Mouse (Mus musculus) heart, postnatal 0 days (tissue): ENCODE measurements around the gene Samd9l. TPM values are rescaled to one million over a fixed set of nuclear protein-coding genes. Genes with fewer than 3 reads are reported as not detected.
"Not testable (repeated sequence)": the region's sequence is repeated elsewhere in the genome, so short reads cannot be mapped to it uniquely, and the experiment has no call there.

Experiments used
- ATAC-seq: fragments of 200-750 bp; cut with Nextera tagmentation; 2 replicates; pipeline ENCODE4 v1.8.0; 2017; ENCODE audit warnings: low read depth, moderate number of reproducible peaks, moderate library complexity; ENCODE audit not compliant: insufficient read depth
- DNase-seq: peaks from one replicate; pipeline ENCODE4 v3.0.0-alpha.2; 2016; ENCODE audit warnings: low spot score
- H3K27ac ChIP-seq: fragments of 300-500 bp; sonication (generic); 2 replicates; pipeline ENCODE4 v1.5.1; 2014; ENCODE audit warnings: low read depth, mild to moderate bottlenecking
- H3K27me3 ChIP-seq: fragments of 300-500 bp; sonication (generic); 2 replicates; pipeline ENCODE4 v1.6.1; 2014; ENCODE audit warnings: low read length, mixed read lengths; ENCODE audit not compliant: control insufficient read depth, insufficient read depth
- H3K36me3 ChIP-seq: fragments of 300-500 bp; sonication (generic); replicated peaks from 2 replicates; pipeline ENCODE4 v1.6.1; 2014; ENCODE audit warnings: low read length, mixed read lengths; ENCODE audit not compliant: control insufficient read depth, insufficient read depth
- H3K4me1 ChIP-seq: fragments of 300-500 bp; sonication (generic); 2 replicates; pipeline ENCODE4 v1.6.1; 2014; ENCODE audit warnings: antibody characterized with exemption; ENCODE audit not compliant: control insufficient read depth, insufficient read depth
- H3K4me2 ChIP-seq: fragments of 300-500 bp; sonication (generic); 2 replicates; pipeline ENCODE4 v1.6.1; 2014; ENCODE audit warnings: low read depth, mild to moderate bottlenecking, low read length, moderate library complexity
- H3K4me3 ChIP-seq: fragments of 300-500 bp; sonication (generic); 2 replicates; pipeline ENCODE4 v1.5.1; 2014; ENCODE audit warnings: low read depth, low read length
- H3K9ac ChIP-seq: fragments of 300-500 bp; sonication (generic); replicated peaks from 2 replicates; pipeline ENCODE4 v1.6.1; 2014; ENCODE audit warnings: low read depth, low read length, mixed read lengths
- H3K9me3 ChIP-seq: fragments of 300-500 bp; sonication (generic); replicated peaks from 2 replicates; pipeline ENCODE4 v1.6.1; 2016; ENCODE audit warnings: low read length; ENCODE audit not compliant: control insufficient read depth
- CTCF ChIP-seq: IDR thresholded peaks from 2 replicates; pipeline ENCODE4 v1.5.1; 2016; ENCODE audit warnings: antibody characterized with exemption, control low read depth, low read depth
- EP300 ChIP-seq: IDR thresholded peaks from 2 replicates; pipeline ENCODE4 v1.6.1; 2016; ENCODE audit warnings: antibody characterized with exemption, low read depth
- WGBS: fragments of 180-500 bp; shearing (Covaris S2); extraction: QIAGEN DNeasy Blood & Tissue Kit; methylation state at CpG from one replicate; pipeline ENCODE4 v1.1.7; 2014; 5-methylcytosine and 5-hydroxymethylcytosine counted together
- polyA plus RNA-seq: library from polyadenylated mRNA; unstranded; fragments of >200 nt; fragmentation: Nextera tagmentation; extraction: Ambion mirVana; gene quantifications from 2 replicates; pipeline ENCODE4 v1.2.1, GENCODE M21; 2015
- total RNA-seq: library from RNA; depleted of rRNA; stranded (reverse); fragments of >200 nt; gene quantifications from 2 replicates; pipeline ENCODE4 v1.2.3, GENCODE M21; 2014; ENCODE audit warnings: low replicate concordance

Gene Samd9l
- total and polyA plus RNA-seq, 2 experiments from 2014 or later: 3.1 to 4.4 TPM

DNA sequence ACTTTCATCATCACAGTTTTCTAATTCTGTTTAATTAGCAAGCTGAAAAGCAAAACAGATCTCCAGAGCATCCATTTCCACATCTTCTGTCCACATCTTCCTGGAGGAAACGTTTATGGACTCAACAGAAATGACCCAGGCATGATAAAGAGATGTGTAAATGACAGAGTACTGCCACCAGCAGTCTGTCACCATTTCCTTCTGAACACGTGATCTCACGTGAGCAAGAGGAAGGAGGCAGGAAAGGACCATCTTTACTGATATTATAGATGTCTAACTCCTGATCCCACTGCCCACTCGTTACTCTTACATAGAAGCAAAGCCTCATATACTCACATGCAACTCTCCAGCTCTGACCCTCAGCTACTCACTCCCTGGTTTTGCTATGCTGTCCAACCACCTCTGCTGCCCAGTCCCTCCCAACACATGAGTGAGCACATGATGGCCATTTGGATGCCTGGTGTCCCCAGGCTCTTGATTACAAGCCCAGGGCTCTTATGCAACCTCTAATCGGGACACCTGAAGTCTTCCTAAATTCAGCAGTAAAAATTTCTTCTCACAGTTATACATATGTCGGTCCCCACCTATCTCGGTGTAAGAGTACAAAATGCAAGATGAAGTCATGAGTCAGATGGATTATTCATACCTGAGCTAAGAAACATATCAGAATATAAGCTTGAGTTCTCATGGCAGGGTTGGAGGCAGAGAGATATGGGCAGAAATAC, 2.0 kb downstream of the Samd9l start:
- not testable (repeated sequence) for H3K4me1 ChIP-seq, ATAC-seq, H3K27me3 ChIP-seq, H3K9me3 ChIP-seq, H3K27ac ChIP-seq, H3K9ac ChIP-seq, H3K36me3 ChIP-seq, DNase-seq
- 75% methylated on average over 4 of the region's 7 CpGs for WGBS
- Histone ChIP-seq H3K4me2 (peak overlapping the region; percentile 45), H3K4me3 (peak overlapping the region; percentile 39)

DNA sequence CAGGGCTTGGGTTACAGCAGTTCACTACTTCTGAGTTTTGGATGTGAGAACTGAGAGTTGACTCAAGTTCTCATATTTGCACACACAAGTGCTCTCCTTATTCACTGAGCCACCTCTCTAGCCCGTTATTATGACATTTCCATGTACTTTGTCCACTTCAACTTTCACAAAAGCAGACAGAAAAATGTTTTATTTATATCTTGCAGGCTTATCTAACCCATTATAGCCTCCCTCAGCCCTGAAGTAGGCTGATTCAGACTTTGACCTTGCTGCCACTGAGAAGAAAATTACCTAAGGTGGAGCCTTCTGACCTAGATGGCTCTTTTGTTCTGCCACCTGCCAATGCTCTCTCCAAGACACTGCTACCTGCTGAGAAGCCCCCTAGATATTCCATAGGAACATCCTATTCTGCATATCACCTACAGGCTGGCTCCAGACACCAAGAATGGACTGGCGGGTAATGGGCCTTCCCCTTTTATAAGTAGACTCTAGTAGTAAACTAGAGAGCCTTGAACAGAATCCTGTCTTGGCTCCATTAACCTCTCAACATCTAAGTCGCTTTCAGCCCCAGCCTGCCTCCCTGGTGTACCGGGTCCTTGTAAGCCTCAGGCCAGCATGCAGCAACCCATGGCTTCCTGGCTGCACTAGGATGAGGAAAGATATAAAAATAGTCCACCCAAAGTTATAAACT, 3.3 kb downstream of the Samd9l start:
- not testable (repeated sequence) for H3K4me1 ChIP-seq, H3K9me3 ChIP-seq, H3K27me3 ChIP-seq, DNase-seq, H3K27ac ChIP-seq, H3K9ac ChIP-seq, H3K4me3 ChIP-seq, H3K36me3 ChIP-seq, ATAC-seq
- WGBS: 62% methylated on average over 4 of the region's 4 CpGs
- H3K4me2 ChIP-seq: peak overlapping the region; percentile 28; the same call in 1 of the 2 replicates

GRCm38 (mm10) chr6:3389995-3390394, 9.4 kb downstream of the Samd9l start:
- no peak overlapping the region for H3K27ac ChIP-seq
- no peaks in the 10 kb centered on the region for H3K4me1 ChIP-seq
- no peaks in the 10 kb centered on the region for H3K27me3 ChIP-seq
- H3K9me3 ChIP-seq: no peaks in the 10 kb centered on the region
- H3K4me3 ChIP-seq: no peak overlapping the region
- DNase-seq: no peak
- no peak overlapping the region for H3K9ac ChIP-seq
- H3K36me3 ChIP-seq: no peaks in the 10 kb centered on the region
- no peak for TF ChIP-seq CTCF
- TF ChIP-seq EP300: no peak
- 77% methylated on average over 1 of the region's 1 CpGs for WGBS
- no peak for ATAC-seq
- no peak overlapping the region for H3K4me2 ChIP-seq

DNA sequence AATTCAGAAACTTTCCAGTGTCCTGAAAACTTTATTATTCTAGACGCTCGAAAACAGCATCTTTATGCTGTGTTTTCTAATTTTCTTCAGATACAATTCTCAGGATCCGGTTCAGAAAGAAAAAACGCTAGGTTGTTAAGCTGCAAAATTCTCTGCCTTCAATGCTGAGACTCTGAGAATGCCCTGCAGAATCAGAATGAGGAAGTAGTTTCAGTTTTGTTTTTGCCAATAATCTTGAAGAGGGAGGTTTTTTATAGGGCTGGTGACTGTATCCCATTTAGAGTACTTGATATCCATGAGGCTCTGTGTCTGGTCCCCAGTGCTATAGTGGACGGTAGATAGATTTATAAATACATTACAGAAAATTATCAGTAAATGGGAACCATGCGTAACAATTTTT, 12.8 kb downstream of the Samd9l start:
- no peak overlapping the region for H3K9ac ChIP-seq
- 77% methylated on average over 6 of the region's 6 CpGs for WGBS
- H3K27me3 ChIP-seq: no peaks in the 10 kb centered on the region
- H3K4me3 ChIP-seq: no peak overlapping the region
- H3K9me3 ChIP-seq: no peaks in the 10 kb centered on the region
- H3K27ac ChIP-seq: no peak overlapping the region
- no peak overlapping the region for H3K4me2 ChIP-seq
- no peak for ATAC-seq
- no peak for DNase-seq
- TF ChIP-seq EP300 (no peak), CTCF (no peak)
- no peaks in the 10 kb centered on the region for H3K36me3 ChIP-seq
- no peaks in the 10 kb centered on the region for H3K4me1 ChIP-seq

DNA sequence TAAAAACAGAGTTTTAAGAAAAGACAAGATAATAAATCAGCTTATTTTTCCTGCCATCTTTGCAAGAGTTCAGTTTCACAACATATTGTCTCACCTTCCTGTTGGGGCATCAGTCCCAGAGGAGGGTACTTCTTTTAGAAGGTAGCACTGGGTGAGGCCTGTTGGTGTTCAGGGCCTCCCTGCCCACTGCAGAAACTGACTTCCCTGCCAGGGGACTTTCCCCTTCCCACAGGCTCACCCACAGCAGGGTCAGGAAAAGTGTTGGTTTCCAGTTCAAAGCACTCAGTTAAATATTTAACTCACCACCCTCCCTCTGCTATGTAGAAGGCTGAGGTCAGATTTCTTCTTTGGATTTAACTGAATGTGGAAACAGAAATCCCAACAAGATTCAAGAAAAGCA, 14.6 kb downstream of the Samd9l start:
- not testable (repeated sequence) for DNase-seq, H3K9me3 ChIP-seq, H3K27ac ChIP-seq, ATAC-seq, H3K4me3 ChIP-seq, H3K9ac ChIP-seq, H3K27me3 ChIP-seq, H3K36me3 ChIP-seq, H3K4me2 ChIP-seq, H3K4me1 ChIP-seq

DNA sequence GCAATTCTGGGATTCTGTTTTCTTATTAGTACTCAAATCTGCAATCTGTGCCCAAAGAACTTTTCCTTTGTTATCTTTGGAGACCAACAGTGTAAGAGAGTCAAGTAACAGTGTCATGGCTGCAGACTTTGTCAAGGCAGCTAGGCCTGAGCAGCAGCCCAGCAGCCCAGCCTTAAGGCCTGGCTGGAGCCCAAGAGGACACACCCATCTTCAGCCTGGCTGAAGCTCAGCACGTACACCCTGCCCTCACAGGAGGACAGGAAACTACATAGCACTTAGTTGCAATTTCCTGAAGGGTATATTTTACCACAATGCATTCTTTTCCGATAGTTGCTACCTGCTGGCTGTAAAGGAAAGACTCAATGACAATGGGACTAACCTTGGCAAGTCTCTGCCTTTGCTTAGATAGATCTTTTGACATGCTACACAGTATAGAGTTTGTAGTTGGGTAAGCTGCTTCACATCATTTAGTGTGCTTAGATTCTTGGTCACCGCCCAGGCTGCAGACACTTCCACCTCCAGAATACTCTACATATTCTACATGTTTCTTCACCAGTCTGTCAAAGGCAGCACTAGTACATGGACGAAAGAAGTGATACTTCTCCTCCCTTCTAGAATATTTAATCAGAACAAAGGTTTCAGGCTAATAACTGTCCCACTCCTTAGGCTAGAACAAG, 15.1 kb downstream of the Samd9l start:
- 11% methylated on average over 1 of the region's 4 CpGs for WGBS
- H3K27ac ChIP-seq, H3K36me3 ChIP-seq, H3K4me2 ChIP-seq, H3K4me3 ChIP-seq, H3K27me3 ChIP-seq, H3K9me3 ChIP-seq, H3K4me1 ChIP-seq, DNase-seq, H3K9ac ChIP-seq: not testable (repeated sequence)
- ATAC-seq: peak; percentile 60
